Mouse (Mus musculus): ENCODE data around the gene Nfe2l3.
"Not testable (repeated sequence)": the region's sequence is repeated elsewhere in the genome, so short reads cannot be mapped to it uniquely, and the experiment has no call there.

The Nfe2l3 gene

GRCm38 (mm10) chr6:51432535-51433397 is at the start of gene Nfe2l3:
TSS of gene Nfe2l3 (plus strand) at chr6:51432670.
- DNase-seq = peak; percentile 57 to 71

- DNase-seq = peak; percentile 95 to 96
Observed at GRCm38 (mm10) chr6:51383769-51384755, 48.4 kb upstream of the Nfe2l3 start.

GRCm38 (mm10) chr6:51390505-51390904 is 42.0 kb upstream of the Nfe2l3 start:
- DNase-seq = no peak

- no peak for DNase-seq
Observed at GRCm38 (mm10) chr6:51391816-51392490, 40.5 kb upstream of the Nfe2l3 start.

GRCm38 (mm10) chr6:51393341-51394128 is 38.9 kb upstream of the Nfe2l3 start:
- DNase-seq = peak; percentile 30 to 43

- DNase-seq = not testable (repeated sequence)
Observed at GRCm38 (mm10) chr6:51394367-51394766, 38.1 kb upstream of the Nfe2l3 start.

- not testable (repeated sequence) for DNase-seq
Observed at GRCm38 (mm10) chr6:51394963-51395362, 37.5 kb upstream of the Nfe2l3 start.

- no peak for DNase-seq
Observed at GRCm38 (mm10) chr6:51395486-51395885, 37.0 kb upstream of the Nfe2l3 start.

GRCm38 (mm10) chr6:51399113-51399518 is 33.4 kb upstream of the Nfe2l3 start:
- no peak for DNase-seq

GRCm38 (mm10) chr6:51401294-51401693 is 31.2 kb upstream of the Nfe2l3 start:
- peak in 1 of 2 experiments; percentile 30 for DNase-seq

- no peak for DNase-seq
Observed at GRCm38 (mm10) chr6:51403598-51403997, 28.9 kb upstream of the Nfe2l3 start.

- DNase-seq = no peak
Observed at GRCm38 (mm10) chr6:51404502-51404901, 28.0 kb upstream of the Nfe2l3 start.

GRCm38 (mm10) chr6:51416433-51416832 is 16.0 kb upstream of the Nfe2l3 start:
- no peak for DNase-seq

GRCm38 (mm10) chr6:51417306-51417936 is 15.0 kb upstream of the Nfe2l3 start:
- no peak for DNase-seq

- no peak for DNase-seq
Observed at GRCm38 (mm10) chr6:51423466-51424122, 8.9 kb upstream of the Nfe2l3 start.

- no peak for DNase-seq
Observed at GRCm38 (mm10) chr6:51424537-51424936, 7.9 kb upstream of the Nfe2l3 start.

- no peak for DNase-seq
Observed at GRCm38 (mm10) chr6:51434270-51434669, 1.8 kb downstream of the Nfe2l3 start.

GRCm38 (mm10) chr6:51437665-51438064 is 5.2 kb downstream of the Nfe2l3 start:
- peak; percentile 47 to 48 for DNase-seq

GRCm38 (mm10) chr6:51438826-51439330 is 6.4 kb downstream of the Nfe2l3 start:
- peak; percentile 69 to 78 for DNase-seq

- DNase-seq = no peak
Observed at GRCm38 (mm10) chr6:51442191-51442835, 9.8 kb downstream of the Nfe2l3 start.

Measured in cerebellum, postnatal 10 days (tissue).